Mouse (Mus musculus): ENCODE data around the gene Prr3. TPM values are rescaled to one million over a fixed set of nuclear protein-coding genes. Genes with fewer than 3 reads are reported as not detected.
"Not testable (repeated sequence)": the region's sequence is repeated elsewhere in the genome, so short reads cannot be mapped to it uniquely, and the experiment has no call there.

Gene Prr3
- polyA plus RNA-seq, 1 experiment from 2014 or later = 44.9 TPM

DNA sequence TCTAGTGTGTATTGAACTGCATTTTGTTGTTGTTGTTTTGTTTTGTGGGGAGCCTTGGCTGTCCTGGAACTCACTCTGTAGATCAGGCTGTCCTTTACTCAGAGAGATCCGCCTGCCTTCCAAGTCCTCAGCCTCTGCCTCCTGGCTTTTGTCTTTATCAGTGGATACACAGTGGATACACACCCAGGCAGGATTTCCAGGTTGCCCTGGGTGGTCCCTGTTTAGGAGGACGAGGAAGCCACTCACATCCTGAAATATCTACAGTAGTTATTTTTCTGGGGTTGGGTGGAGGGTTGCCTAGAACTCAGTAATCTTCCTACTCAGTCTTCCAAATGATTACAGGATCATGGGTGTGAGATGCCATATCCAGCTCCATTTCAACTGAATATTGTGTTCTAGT, 38.9 kb upstream of the Prr3 start:
- no peaks in the 10 kb centered on the region for H3K9me3 ChIP-seq (replicated peaks)
- DNase-seq (ENCODE audit: low spot score) = no peak
- no peaks in the 10 kb centered on the region for H3K27me3 ChIP-seq (ENCODE audit: low read depth, poor library complexity, severe bottlenecking)
- peaks cover 4% of the 10 kb centered on the region for H3K4me1 ChIP-seq
- peaks cover 17% of the 10 kb centered on the region for H3K36me3 ChIP-seq
- H3K27ac ChIP-seq = no peak overlapping the region
- no peak overlapping the region for H3K4me3 ChIP-seq
- WGBS = 76% methylated on average over 2 of the region's 2 CpGs

- WGBS = 91% methylated on average over 5 of the region's 5 CpGs
- no peaks in the 10 kb centered on the region for H3K27me3 ChIP-seq (ENCODE audit: low read depth, poor library complexity, severe bottlenecking)
- peaks cover 4% of the 10 kb centered on the region for H3K4me1 ChIP-seq
- H3K36me3 ChIP-seq = peaks cover 17% of the 10 kb centered on the region
- no peak overlapping the region for H3K4me3 ChIP-seq
- H3K9me3 ChIP-seq (replicated peaks) = no peaks in the 10 kb centered on the region
- no peak for DNase-seq (ENCODE audit: low spot score)
- H3K27ac ChIP-seq = no peak overlapping the region
Measured at GRCm38 (mm10) chr17:36017046-36017445, 37.0 kb upstream of the Prr3 start.

DNA sequence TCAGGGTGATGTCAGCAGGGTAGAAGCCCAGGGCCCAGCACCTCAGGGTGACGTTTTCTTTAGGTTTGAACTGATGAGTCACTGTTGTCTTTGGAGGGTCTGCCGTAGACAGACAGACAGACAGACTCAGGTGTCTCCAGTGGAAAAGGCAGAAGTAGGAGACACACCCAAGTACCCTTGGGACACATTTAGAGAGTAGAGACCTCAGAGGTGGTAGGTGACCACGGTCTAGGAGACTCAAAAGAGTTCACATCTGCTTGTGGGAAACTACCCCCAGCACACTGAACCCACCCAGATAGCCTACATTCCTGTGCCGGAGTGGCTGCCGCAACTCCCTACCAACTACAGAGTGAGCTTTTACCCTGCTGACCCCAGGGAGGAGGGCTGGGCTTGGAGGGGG, 34.9 kb upstream of the Prr3 start:
- no peaks in the 10 kb centered on the region for H3K4me1 ChIP-seq
- no peak overlapping the region for H3K27ac ChIP-seq
- H3K27me3 ChIP-seq (ENCODE audit: low read depth, poor library complexity, severe bottlenecking) = no peaks in the 10 kb centered on the region
- no peak for DNase-seq (ENCODE audit: low spot score)
- no peaks in the 10 kb centered on the region for H3K9me3 ChIP-seq (replicated peaks)
- 94% methylated on average over 5 of the region's 5 CpGs for WGBS
- H3K36me3 ChIP-seq = peaks cover 17% of the 10 kb centered on the region
- H3K4me3 ChIP-seq = no peak overlapping the region

DNA sequence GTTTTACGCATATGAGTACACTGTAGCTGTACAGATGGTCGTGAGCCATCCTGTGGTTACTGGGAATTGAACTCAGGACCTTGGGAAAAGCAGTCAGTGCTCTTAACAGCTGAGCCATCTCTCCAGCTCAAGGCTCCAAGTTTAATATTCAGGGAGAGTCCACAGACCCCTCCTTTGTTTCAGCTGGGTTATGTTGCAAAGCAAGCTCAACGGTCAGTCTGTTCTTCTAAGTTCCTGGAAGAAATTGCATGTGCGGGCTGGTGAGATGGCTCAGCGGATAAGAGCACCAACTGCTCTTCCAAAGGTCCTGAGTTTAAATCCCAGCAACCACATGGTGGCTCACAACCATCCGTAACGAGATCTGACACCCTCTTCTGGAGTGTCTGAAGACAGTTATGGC, 24.4 kb upstream of the Prr3 start:
- peaks cover 10% of the 10 kb centered on the region for H3K36me3 ChIP-seq
- DNase-seq (ENCODE audit: low spot score); H3K4me3 ChIP-seq; H3K4me1 ChIP-seq; H3K9me3 ChIP-seq (replicated peaks); H3K27me3 ChIP-seq (ENCODE audit: low read depth, poor library complexity, severe bottlenecking); H3K27ac ChIP-seq: not testable (repeated sequence)
- WGBS = 95% methylated on average over 7 of the region's 7 CpGs

DNA sequence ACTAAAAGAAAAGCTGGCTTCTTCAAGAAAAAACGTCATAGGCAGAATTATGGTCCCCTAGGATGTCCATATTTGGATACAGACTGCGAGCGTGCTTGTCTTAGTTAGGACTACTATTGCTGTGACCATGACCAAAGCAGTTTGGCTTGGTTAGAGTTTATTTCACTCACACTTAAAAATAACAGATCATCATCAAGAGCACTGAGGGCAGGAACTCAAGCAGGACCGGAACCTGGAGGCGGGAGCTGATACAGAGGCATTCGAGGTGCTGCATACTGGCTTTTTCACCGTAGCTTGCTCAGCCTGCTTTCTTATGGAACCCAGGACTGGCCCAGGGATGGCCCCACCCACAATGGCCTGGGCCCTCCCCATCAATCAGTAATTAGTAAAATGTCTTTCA, 23.3 kb upstream of the Prr3 start:
- Histone ChIP-seq H3K4me3 (no peak overlapping the region), H3K9me3 (replicated peaks) (no peaks in the 10 kb centered on the region), H3K27ac (no peak overlapping the region), H3K4me1 (no peaks in the 10 kb centered on the region), H3K27me3 (ENCODE audit: low read depth, poor library complexity, severe bottlenecking) (no peaks in the 10 kb centered on the region), H3K36me3 (peaks cover 10% of the 10 kb centered on the region)
- 93% methylated on average over 7 of the region's 7 CpGs for WGBS
- no peak for DNase-seq (ENCODE audit: low spot score)

DNA sequence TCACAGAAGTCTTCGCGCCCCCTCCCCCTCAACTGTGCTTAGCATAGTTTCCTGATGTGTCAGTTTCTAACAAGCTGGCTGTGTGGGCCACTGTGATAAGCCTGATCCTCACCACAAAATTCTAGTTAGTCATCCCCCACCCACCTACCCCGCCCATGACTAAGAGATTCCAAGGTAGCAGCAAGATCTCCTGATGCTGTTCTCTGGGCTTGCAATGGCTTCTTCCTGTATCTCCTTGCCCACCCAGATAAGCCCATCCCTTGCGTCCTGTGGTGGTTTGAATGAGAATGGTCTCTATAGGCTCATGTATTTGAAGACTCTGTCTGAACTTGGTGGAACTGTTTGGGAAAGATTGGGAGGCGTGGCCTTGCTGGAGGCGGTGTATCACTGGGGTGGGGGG, 21.9 kb upstream of the Prr3 start:
- no peaks in the 10 kb centered on the region for H3K27me3 ChIP-seq (ENCODE audit: low read depth, poor library complexity, severe bottlenecking)
- no peaks in the 10 kb centered on the region for H3K9me3 ChIP-seq (replicated peaks)
- H3K27ac ChIP-seq = no peak overlapping the region
- peaks cover 10% of the 10 kb centered on the region for H3K36me3 ChIP-seq
- H3K4me3 ChIP-seq = no peak overlapping the region
- WGBS = 97% methylated on average over 6 of the region's 6 CpGs
- DNase-seq (ENCODE audit: low spot score) = no peak
- peaks cover 8% of the 10 kb centered on the region for H3K4me1 ChIP-seq

GRCm38 (mm10) chr17:36001121-36001897, 21.3 kb upstream of the Prr3 start:
- Histone ChIP-seq H3K9me3 (replicated peaks) (no peaks in the 10 kb centered on the region), H3K36me3 (peaks cover 4% of the 10 kb centered on the region; the same call in 1 of the 2 replicates), H3K4me1 (peaks cover 8% of the 10 kb centered on the region), H3K4me3 (no peak overlapping the region), H3K27me3 (ENCODE audit: low read depth, poor library complexity, severe bottlenecking) (no peaks in the 10 kb centered on the region), H3K27ac (no peak overlapping the region)
- no peak for DNase-seq (ENCODE audit: low spot score)
- WGBS = 96% methylated on average over 12 of the region's 12 CpGs

DNA sequence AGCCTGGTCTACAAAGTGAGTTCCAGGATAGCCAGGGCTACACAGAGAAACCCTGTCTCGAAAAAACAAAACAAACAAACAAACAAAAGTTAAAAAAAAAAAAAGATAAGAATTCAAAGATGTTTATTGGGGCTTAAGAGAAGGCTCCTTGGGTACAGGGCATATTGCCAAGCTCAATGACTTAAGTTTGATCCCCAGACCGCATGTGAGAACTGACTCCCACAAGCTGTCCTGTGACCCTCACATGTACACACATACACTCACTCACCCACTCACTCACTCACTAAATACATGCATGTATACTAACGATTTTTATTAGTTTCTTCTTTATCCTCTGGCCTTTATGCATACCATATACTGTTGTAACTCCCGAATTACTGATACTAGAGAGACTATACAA, 20.3 kb upstream of the Prr3 start:
- DNase-seq (ENCODE audit: low spot score) = no peak
- no peak overlapping the region for H3K27ac ChIP-seq
- H3K36me3 ChIP-seq = no peaks in the 10 kb centered on the region
- H3K4me3 ChIP-seq = no peak overlapping the region
- H3K27me3 ChIP-seq (ENCODE audit: low read depth, poor library complexity, severe bottlenecking) = no peaks in the 10 kb centered on the region
- peaks cover 11% of the 10 kb centered on the region for H3K4me1 ChIP-seq
- WGBS = 95% methylated on average over 4 of the region's 4 CpGs
- no peaks in the 10 kb centered on the region for H3K9me3 ChIP-seq (replicated peaks)

DNA sequence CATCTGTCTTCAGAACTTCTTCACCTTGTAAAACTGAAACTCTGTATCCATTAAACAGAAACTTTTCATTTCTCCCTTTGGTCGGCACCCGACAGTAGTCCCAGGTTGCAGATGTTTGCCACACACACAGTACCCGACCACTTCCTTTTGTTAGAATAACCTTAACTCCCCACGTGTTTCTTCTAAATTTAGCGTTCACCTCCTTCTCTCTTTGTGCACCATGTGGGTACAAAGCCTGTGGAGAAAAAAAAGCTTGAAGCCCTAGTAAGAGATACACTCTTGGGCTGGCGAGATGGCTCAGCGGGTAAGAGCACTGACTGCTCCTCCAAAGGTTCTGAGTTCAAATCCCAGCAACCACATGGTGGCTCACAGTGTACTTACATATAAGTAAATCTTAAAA, 19.3 kb upstream of the Prr3 start:
- WGBS = 93% methylated on average over 7 of the region's 7 CpGs
- Histone ChIP-seq H3K4me3 (no peak overlapping the region), H3K4me1 (peaks cover 16% of the 10 kb centered on the region), H3K27ac (no peak overlapping the region), H3K36me3 (no peaks in the 10 kb centered on the region), H3K27me3 (ENCODE audit: low read depth, poor library complexity, severe bottlenecking) (no peaks in the 10 kb centered on the region), H3K9me3 (replicated peaks) (no peaks in the 10 kb centered on the region)
- no peak for DNase-seq (ENCODE audit: low spot score)

- Histone ChIP-seq H3K27me3 (ENCODE audit: low read depth, poor library complexity, severe bottlenecking) (no peaks in the 10 kb centered on the region), H3K4me3 (no peak overlapping the region), H3K9me3 (replicated peaks) (no peaks in the 10 kb centered on the region), H3K27ac (no peak overlapping the region), H3K4me1 (peaks cover 16% of the 10 kb centered on the region), H3K36me3 (no peaks in the 10 kb centered on the region)
- no peak for DNase-seq (ENCODE audit: low spot score)
- WGBS = 90% methylated on average over 6 of the region's 6 CpGs
Measured at GRCm38 (mm10) chr17:35998545-35999305, 18.7 kb upstream of the Prr3 start.

- DNase-seq (ENCODE audit: low spot score) = no peak
- no peak overlapping the region for H3K27ac ChIP-seq
- WGBS = 60% methylated on average over 12 of the region's 12 CpGs
- H3K4me1 ChIP-seq = peaks cover 16% of the 10 kb centered on the region
- no peak overlapping the region for H3K4me3 ChIP-seq
- H3K9me3 ChIP-seq (replicated peaks) = no peaks in the 10 kb centered on the region
- no peaks in the 10 kb centered on the region for H3K36me3 ChIP-seq
- no peaks in the 10 kb centered on the region for H3K27me3 ChIP-seq (ENCODE audit: low read depth, poor library complexity, severe bottlenecking)
Measured at GRCm38 (mm10) chr17:35997713-35998510, 17.9 kb upstream of the Prr3 start.

GRCm38 (mm10) chr17:35996949-35997348, 16.9 kb upstream of the Prr3 start:
- DNase-seq (ENCODE audit: low spot score) = peak; percentile 93
- H3K9me3 ChIP-seq (replicated peaks) = no peaks in the 10 kb centered on the region
- H3K27ac ChIP-seq = no peak overlapping the region
- H3K36me3 ChIP-seq = no peaks in the 10 kb centered on the region
- H3K27me3 ChIP-seq (ENCODE audit: low read depth, poor library complexity, severe bottlenecking) = no peaks in the 10 kb centered on the region
- WGBS = 7% methylated on average over 11 of the region's 11 CpGs
- H3K4me3 ChIP-seq = no peak overlapping the region
- H3K4me1 ChIP-seq = peaks cover 16% of the 10 kb centered on the region

DNA sequence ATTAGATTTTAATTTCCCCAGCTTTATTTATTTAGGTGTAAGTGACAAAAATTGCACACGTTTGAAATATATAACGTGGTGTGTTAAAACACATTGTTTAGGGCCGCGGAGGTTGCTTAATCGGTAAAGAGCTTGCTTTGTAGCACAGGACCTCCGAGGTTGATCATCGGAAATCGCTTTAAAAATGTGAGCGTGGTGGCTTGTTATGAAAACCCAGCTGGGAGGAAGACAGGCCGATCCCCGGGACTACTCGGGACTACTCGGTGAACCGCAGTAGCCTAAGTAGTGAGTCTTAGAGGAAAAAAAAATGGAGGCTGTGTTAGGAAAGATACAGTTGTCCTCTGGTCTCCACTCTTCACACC, 14.8 kb upstream of the Prr3 start:
- peak overlapping the region; percentile 72 for H3K27ac ChIP-seq
- DNase-seq (ENCODE audit: low spot score) = peak; percentile 32

More for the DNA sequence above, 14.8 kb upstream of the Prr3 start:
- Histone ChIP-seq H3K36me3 (peaks cover 2% of the 10 kb centered on the region; the same call in 1 of the 2 replicates), H3K9me3 (replicated peaks) (no peaks in the 10 kb centered on the region), H3K4me3 (peak overlapping the region; percentile 64), H3K4me1 (peaks cover 16% of the 10 kb centered on the region), H3K27me3 (ENCODE audit: low read depth, poor library complexity, severe bottlenecking) (no peaks in the 10 kb centered on the region)
- 4% methylated on average over 14 of the region's 14 CpGs for WGBS
